In genomic region chr5:140857432-140858154, GRCm38 (mm10) we compare ENCODE assay signal across 10 mouse cellular contexts. TPM values are rescaled to one million over a fixed set of nuclear protein-coding genes. Genes with fewer than 3 reads are reported as not detected.
DNase-seq lines count a peak whose midpoint lies in the region; ATAC-seq and TF ChIP-seq lines count a peak whose summit lies in the region.
"Had no signal": no experiment of that assay in that cellular context is flagged by ENCODE, and none has a peak within 500 bp of the region (broad histone marks: within the 10 kb centered on the region; RNA-seq: fewer than 3 reads in every experiment).

No protein-coding gene starts in this region.

- in situ Hi-C loops in Patski (cut with MboI; ENCODE audit: low pct_unique_long_range_greater_than_20kb): loop anchor here (5.0 kb wide), 1 partner anchor 1460 kb away; no protein-coding TSS in a partner anchor

- H3K9ac ChIP-seq in neural tube, embryonic 13.5 days: no peak overlapping the region

- no peak overlapping the region for H3K27ac ChIP-seq in neural tube, embryonic 13.5 days (replicated peaks)
- no peak overlapping the region for H3K27ac ChIP-seq in small intestine, adult 2 months (ENCODE audit: insufficient read depth, low read depth, low read length)
- H3K27ac ChIP-seq: heart, embryonic 10.5 days had no signal

- peaks cover 37% of the 10 kb centered on the region for H3K4me1 ChIP-seq in neural tube, embryonic 13.5 days (replicated peaks)
- H3K4me1 ChIP-seq in small intestine, adult 2 months (ENCODE audit: control insufficient read depth, insufficient read depth, insufficient read length, low read length): peaks cover 3% of the 10 kb centered on the region
- H3K4me1 ChIP-seq: heart, embryonic 10.5 days had no signal

- DNase-seq in kidney, adult 18-20 months: peak; percentile 40
- DNase-seq in kidney, postnatal 14 days: no peak
- no peak for DNase-seq in neural tube, embryonic 10.5 days (ENCODE audit: extremely low spot score, low spot score)
- DNase-seq in Patski (ENCODE audit: low read depth, low spot score): no peak
- no peak for DNase-seq in heart, adult 11 months
- DNase-seq: cerebellum, adult 9-10 months had no signal

- H3K9me3 ChIP-seq in neural tube, embryonic 13.5 days: no peaks in the 10 kb centered on the region
- H3K9me3 ChIP-seq: heart, embryonic 10.5 days had no signal

- H3K4me2 ChIP-seq in neural tube, embryonic 13.5 days: no peak overlapping the region

- CTCF ChIA-PET in Patski (lab: Charles Lee): interaction anchor here (0.6 to 5.0 kb wide), 7 partner anchors 9 to 366 kb away, joined by 3 to 26 read pairs (median 4); no protein-coding TSS in a partner anchor

- POLR2A ChIA-PET in Patski (lab: Charles Lee): no interaction called here

- 0 out of 2 replicates have a peak, but pooled peaks cover 7% of the 10 kb centered on the region for H3K27me3 ChIP-seq in neural tube, embryonic 13.5 days
- peaks cover 3% of the 10 kb centered on the region for H3K27me3 ChIP-seq in Patski
- no peaks in the 10 kb centered on the region for H3K27me3 ChIP-seq in small intestine, adult 2 months (ENCODE audit: control insufficient read depth, insufficient read depth, low read length)

- 55% methylated on average over 8 of the region's 8 CpGs for WGBS in neural tube, embryonic 13.5 days
- WGBS in small intestine, adult 2 months: 40% methylated on average over 8 of the region's 8 CpGs

- peak; percentile 61 for TF ChIP-seq CTCF in Patski (IDR thresholded peaks at IDR 0.05)
- peak; percentile 98; the same call in 1 of the 2 replicates for TF ChIP-seq CTCF in small intestine, adult 2 months (IDR thresholded peaks at IDR 0.05; ENCODE audit: extremely low read depth, insufficient read length, insufficient replicate concordance, low read depth, low read length)

- H3K36me3 ChIP-seq in neural tube, embryonic 13.5 days: no peaks in the 10 kb centered on the region
- H3K36me3 ChIP-seq in small intestine, adult 2 months (ENCODE audit: control insufficient read depth, insufficient read depth, low read length): no peaks in the 10 kb centered on the region
- H3K36me3 ChIP-seq: heart, embryonic 10.5 days had no signal

- H3K4me3 ChIP-seq in neural tube, embryonic 13.5 days: no peak overlapping the region
- no peak overlapping the region for H3K4me3 ChIP-seq in small intestine, adult 2 months (ENCODE audit: low read depth, low read length)
- H3K4me3 ChIP-seq: heart, embryonic 10.5 days had no signal

- ATAC-seq in neural tube, embryonic 13.5 days (ENCODE audit: low read depth): 0 out of 2 replicates have a peak, but pooled peaks have one; percentile 45
- ATAC-seq in Patski: no peak
- no peak for ATAC-seq in monocyte, adult 5-6 weeks (replicated peaks; ENCODE audit: insufficient number of reproducible peaks, low FRiP score, low TSS enrichment, poor library complexity, severe bottlenecking)

- TF ChIP-seq POLR2A in small intestine, adult 2 months (IDR thresholded peaks at IDR 0.05; ENCODE audit: low read depth, low read length): no peak

RNA-seq across cellular contexts. Expression of gene Gna12, which starts 27.4 kb away (rescaled TPM):
- 20.5 and 35.0 TPM in 2 replicates for polyA plus RNA-seq in neural tube, embryonic 13.5 days (2015; fragmentation: Nextera tagmentation; extraction: Ambion mirVana)
- 80.5 TPM for polyA plus RNA-seq in Patski (2021)
- 27.8 and 34.8 TPM in 2 replicates for polyA plus RNA-seq in small intestine, adult 2 months (2012; rRNA removed)
- 10.1 to 11.7 TPM (median 10.6 TPM) in 3 replicates for total RNA-seq in monocyte, adult 5-6 weeks (2017)
